Mouse (Mus musculus) adrenal gland, adult 18-20 months (tissue): ENCODE measurements around the gene Akr1d1. TPM values are rescaled to one million over a fixed set of nuclear protein-coding genes. Genes with fewer than 3 reads are reported as not detected.

ENCODE experiments used
- DNase-seq, 2 experiments: peaks; one replicate each; pipeline ENCODE4 v3.0.0; 2021 to 2022; ENCODE audit warnings: low spot score in 2 of 2
- total RNA-seq, 2 experiments: library from RNA; stranded (reverse); gene quantifications; 1 replicate in 1 of 2; 2 replicates in 1 of 2; pipeline ENCODE4 v1.2.3; 2021

Akr1d1 gene
- total RNA-seq, 2 experiments from 2014 or later = 0.54 to 2,390 TPM

- no peak for DNase-seq
Measured at GRCm38 (mm10) chr6:37615490-37615889, 85.5 kb downstream of the Akr1d1 start.

GRCm38 (mm10) chr6:37616136-37616535 is 86.2 kb downstream of the Akr1d1 start:
- DNase-seq = no peak

GRCm38 (mm10) chr6:37617431-37618011 is 87.5 kb downstream of the Akr1d1 start:
- DNase-seq = no peak

Other genes starting within 250 kb of the Akr1d1 start
- 1 to 10 TPM; 1.8 to 3.4 TPM for gene Dgki, start 230.0 kb upstream of the Akr1d1 start, total RNA-seq
- gene Creb3l2, start 88.0 kb upstream of the Akr1d1 start, total RNA-seq = 10 to 100 TPM; 60.1 to 71.2 TPM